Mouse (Mus musculus): ENCODE measurements at regions not wholly inside any gene's neighbourhood (a gene's known extent, or its start where the extent isn't known, plus 50 kb on each side); places are given as distances from the start of the nearest gene placed in this dataset.

- no peaks in the 10 kb centered on the region for H3K4me1 ChIP-seq (ENCODE audit: control insufficient read depth, insufficient read depth, insufficient read length, low read length)
- no peak overlapping the region for H3K27ac ChIP-seq (replicated peaks; ENCODE audit: low read depth, low read length)
- H3K4me3 ChIP-seq (ENCODE audit: insufficient read depth, low read depth, low read length) = no peak overlapping the region
These were observed 273.1 kb downstream of the Gm11011 start for GRCm38 (mm10) chr2:169314396-169314930.

GRCm38 (mm10) chr2:169311821-169312220, 275.7 kb downstream of the Gm11011 start:
- H3K4me3 ChIP-seq (ENCODE audit: insufficient read depth, low read depth, low read length) = no peak overlapping the region
- H3K4me1 ChIP-seq (ENCODE audit: control insufficient read depth, insufficient read depth, insufficient read length, low read length) = no peaks in the 10 kb centered on the region
- no peak overlapping the region for H3K27ac ChIP-seq (replicated peaks; ENCODE audit: low read depth, low read length)

GRCm38 (mm10) chr2:169311356-169311755, 276.2 kb downstream of the Gm11011 start:
- Histone ChIP-seq H3K4me3 (ENCODE audit: insufficient read depth, low read depth, low read length) (no peak overlapping the region), H3K4me1 (ENCODE audit: control insufficient read depth, insufficient read depth, insufficient read length, low read length) (no peaks in the 10 kb centered on the region), H3K27ac (replicated peaks; ENCODE audit: low read depth, low read length) (no peak overlapping the region)

- H3K4me3 ChIP-seq (ENCODE audit: insufficient read depth, low read depth, low read length) = no peak overlapping the region
These were observed 283.2 kb downstream of the Gm11011 start for GRCm38 (mm10) chr2:169304360-169304759.

GRCm38 (mm10) chr2:169300966-169301365, 286.6 kb downstream of the Gm11011 start:
- no peak overlapping the region for H3K27ac ChIP-seq (replicated peaks; ENCODE audit: low read depth, low read length)
- H3K4me1 ChIP-seq (ENCODE audit: control insufficient read depth, insufficient read depth, insufficient read length, low read length) = no peaks in the 10 kb centered on the region
- H3K4me3 ChIP-seq (ENCODE audit: insufficient read depth, low read depth, low read length) = no peak overlapping the region

More at GRCm38 (mm10) chr2:169304360-169304759, 283.2 kb downstream of the Gm11011 start:
- H3K27ac ChIP-seq (replicated peaks; ENCODE audit: low read depth, low read length) = no peak overlapping the region
- H3K4me1 ChIP-seq (ENCODE audit: control insufficient read depth, insufficient read depth, insufficient read length, low read length) = no peaks in the 10 kb centered on the region

GRCm38 (mm10) chr2:169300411-169300810, 287.1 kb downstream of the Gm11011 start:
- H3K4me1 ChIP-seq (ENCODE audit: control insufficient read depth, insufficient read depth, insufficient read length, low read length) = no peaks in the 10 kb centered on the region
- H3K27ac ChIP-seq (replicated peaks; ENCODE audit: low read depth, low read length) = no peak overlapping the region
- H3K4me3 ChIP-seq (ENCODE audit: insufficient read depth, low read depth, low read length) = no peak overlapping the region

GRCm38 (mm10) chr2:169297841-169298627, 289.5 kb downstream of the Gm11011 start:
- Histone ChIP-seq H3K27ac (replicated peaks; ENCODE audit: low read depth, low read length) (no peak overlapping the region), H3K4me3 (ENCODE audit: insufficient read depth, low read depth, low read length) (no peak overlapping the region), H3K4me1 (ENCODE audit: control insufficient read depth, insufficient read depth, insufficient read length, low read length) (no peaks in the 10 kb centered on the region)

- Histone ChIP-seq H3K27ac (replicated peaks; ENCODE audit: low read depth, low read length) (no peak overlapping the region), H3K4me3 (ENCODE audit: insufficient read depth, low read depth, low read length) (no peak overlapping the region), H3K4me1 (ENCODE audit: control insufficient read depth, insufficient read depth, insufficient read length, low read length) (no peaks in the 10 kb centered on the region)
These were observed 290.3 kb downstream of the Gm11011 start for GRCm38 (mm10) chr2:169297226-169297625.

GRCm38 (mm10) chr2:169293351-169293750, 294.2 kb downstream of the Gm11011 start:
- no peaks in the 10 kb centered on the region for H3K4me1 ChIP-seq (ENCODE audit: control insufficient read depth, insufficient read depth, insufficient read length, low read length)
- no peak overlapping the region for H3K27ac ChIP-seq (replicated peaks; ENCODE audit: low read depth, low read length)
- no peak overlapping the region for H3K4me3 ChIP-seq (ENCODE audit: insufficient read depth, low read depth, low read length)

- Histone ChIP-seq H3K4me3 (ENCODE audit: insufficient read depth, low read depth, low read length) (no peak overlapping the region), H3K27ac (replicated peaks; ENCODE audit: low read depth, low read length) (no peak overlapping the region), H3K4me1 (ENCODE audit: control insufficient read depth, insufficient read depth, insufficient read length, low read length) (no peaks in the 10 kb centered on the region)
These were observed 298.5 kb downstream of the Gm11011 start for GRCm38 (mm10) chr2:169288891-169289605.

- Histone ChIP-seq H3K4me3 (ENCODE audit: insufficient read depth, low read depth, low read length) (no peak overlapping the region), H3K4me1 (ENCODE audit: control insufficient read depth, insufficient read depth, insufficient read length, low read length) (no peaks in the 10 kb centered on the region), H3K27ac (replicated peaks; ENCODE audit: low read depth, low read length) (no peak overlapping the region)
These were observed 300.8 kb downstream of the Gm11011 start for GRCm38 (mm10) chr2:169286701-169287100.

GRCm38 (mm10) chr2:169282508-169283117, 304.9 kb downstream of the Gm11011 start:
- Histone ChIP-seq H3K4me1 (ENCODE audit: control insufficient read depth, insufficient read depth, insufficient read length, low read length) (no peaks in the 10 kb centered on the region), H3K27ac (replicated peaks; ENCODE audit: low read depth, low read length) (no peak overlapping the region), H3K4me3 (ENCODE audit: insufficient read depth, low read depth, low read length) (no peak overlapping the region)

- H3K4me3 ChIP-seq (ENCODE audit: insufficient read depth, low read depth, low read length) = no peak overlapping the region
- H3K4me1 ChIP-seq (ENCODE audit: control insufficient read depth, insufficient read depth, insufficient read length, low read length) = no peaks in the 10 kb centered on the region; the same call in 1 of the 2 replicates
- H3K27ac ChIP-seq (replicated peaks; ENCODE audit: low read depth, low read length) = no peak overlapping the region
These were observed 312.2 kb downstream of the Gm11011 start for GRCm38 (mm10) chr2:169275371-169275770.

GRCm38 (mm10) chr2:169274101-169274500, 313.4 kb downstream of the Gm11011 start:
- H3K27ac ChIP-seq (replicated peaks; ENCODE audit: low read depth, low read length) = no peak overlapping the region
- H3K4me1 ChIP-seq (ENCODE audit: control insufficient read depth, insufficient read depth, insufficient read length, low read length) = no peaks in the 10 kb centered on the region; the same call in 1 of the 2 replicates
- H3K4me3 ChIP-seq (ENCODE audit: insufficient read depth, low read depth, low read length) = no peak overlapping the region

- H3K27ac ChIP-seq (replicated peaks; ENCODE audit: low read depth, low read length) = no peak overlapping the region
- no peaks in the 10 kb centered on the region; the same call in 1 of the 2 replicates for H3K4me1 ChIP-seq (ENCODE audit: control insufficient read depth, insufficient read depth, insufficient read length, low read length)
- no peak overlapping the region for H3K4me3 ChIP-seq (ENCODE audit: insufficient read depth, low read depth, low read length)
These were observed 314.9 kb downstream of the Gm11011 start for GRCm38 (mm10) chr2:169272622-169273021.
